Mouse (Mus musculus): ENCODE results near the gene Pcbd1. TPM values are rescaled to one million over a fixed set of nuclear protein-coding genes. Genes with fewer than 3 reads are reported as not detected.
A peak's percentile ranks its signal among the peaks of the same experiment; 100 is the strongest.

Gene Pcbd1
- total and polyA plus RNA-seq, 2 experiments from 2014 or later: 54.1 to 56.1 TPM

DNA sequence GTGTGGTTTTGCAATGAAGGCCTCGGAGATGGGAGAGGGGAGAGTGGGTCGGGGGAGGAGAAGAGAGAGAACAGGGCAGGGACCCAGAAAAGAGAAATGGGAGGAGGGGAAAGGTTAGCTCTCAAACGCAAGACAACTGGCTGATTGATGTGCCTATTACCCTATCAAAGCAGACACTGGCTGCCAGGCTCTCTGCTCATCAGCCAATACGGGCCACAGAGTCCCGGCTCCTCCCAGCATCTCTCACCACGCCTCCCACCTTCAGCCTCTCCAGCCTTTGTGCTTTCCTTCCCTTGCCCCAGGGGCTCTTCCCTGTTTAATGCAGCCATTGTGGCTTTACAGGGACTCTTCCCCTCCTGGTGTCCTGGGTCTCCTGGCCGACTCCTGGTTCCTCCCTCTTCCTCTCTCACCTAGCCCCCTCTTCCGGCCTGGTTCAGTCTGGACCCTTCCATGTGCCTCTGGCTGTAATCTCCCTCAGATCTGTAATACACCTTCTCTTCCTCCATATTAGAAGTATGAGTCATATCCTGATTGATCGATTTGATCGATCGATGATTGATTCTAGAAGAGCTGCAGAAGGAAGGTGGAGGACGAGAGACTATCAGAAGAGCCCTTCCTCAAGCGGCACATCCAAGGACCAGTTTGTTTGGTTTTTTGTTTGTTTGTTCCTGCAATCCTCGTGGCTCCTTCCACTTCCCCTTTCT lies 8.8 kb upstream of the Pcbd1 start:
- peak overlapping the region; percentile 36 for H3K4me2 ChIP-seq (ENCODE audit: low read depth, low read length)
- no peak overlapping the region for H3K9ac ChIP-seq (replicated peaks; ENCODE audit: low read depth, low read length)
- TF ChIP-seq CTCF (IDR thresholded peaks at IDR 0.05; ENCODE audit: low read depth) (no peak), EP300 (IDR thresholded peaks at IDR 0.05; ENCODE audit: low read depth) (no peak)
- H3K36me3 ChIP-seq (replicated peaks; ENCODE audit: control insufficient read depth, insufficient read depth, low read length): no peaks in the 10 kb centered on the region
- 41% methylated on average over 14 of the region's 14 CpGs for WGBS
- peaks cover 9% of the 10 kb centered on the region for H3K4me1 ChIP-seq (ENCODE audit: control insufficient read depth, insufficient read depth)
- no peak overlapping the region for H3K27ac ChIP-seq (ENCODE audit: low read depth)
- no peaks in the 10 kb centered on the region for H3K27me3 ChIP-seq (ENCODE audit: control insufficient read depth, insufficient read depth, low read length)
- no peaks in the 10 kb centered on the region for H3K9me3 ChIP-seq (replicated peaks; ENCODE audit: control insufficient read depth, low read length)
- no peak overlapping the region for H3K4me3 ChIP-seq (ENCODE audit: low read depth, low read length)
- ATAC-seq (ENCODE audit: insufficient read depth, low read depth) (peak; percentile 87), DNase-seq (ENCODE audit: low spot score) (peak; percentile 54)

DNA sequence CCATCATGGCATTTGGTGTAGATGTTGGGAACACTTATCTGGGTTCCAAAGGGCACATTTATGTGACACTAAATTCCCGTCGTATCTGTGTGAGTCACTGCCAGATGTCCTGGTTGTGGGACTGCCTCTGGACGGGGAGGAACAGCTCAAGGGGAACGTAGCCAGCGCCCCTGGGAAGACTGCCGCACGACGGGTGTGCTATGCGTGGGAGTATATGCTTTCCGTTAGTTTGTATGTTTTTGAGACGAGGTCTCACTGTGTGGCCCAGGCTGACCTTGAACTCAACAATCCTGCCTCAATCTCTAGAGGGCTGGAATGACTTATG lies 8.2 kb upstream of the Pcbd1 start:
- 46% methylated on average over 11 of the region's 11 CpGs for WGBS
- H3K9ac ChIP-seq (replicated peaks; ENCODE audit: low read depth, low read length): no peak overlapping the region
- no peaks in the 10 kb centered on the region for H3K36me3 ChIP-seq (replicated peaks; ENCODE audit: control insufficient read depth, insufficient read depth, low read length)
- DNase-seq (ENCODE audit: low spot score) (no peak), ATAC-seq (ENCODE audit: insufficient read depth, low read depth) (peak; percentile 57; the same call in 1 of the 2 replicates)
- no peaks in the 10 kb centered on the region for H3K27me3 ChIP-seq (ENCODE audit: control insufficient read depth, insufficient read depth, low read length)
- peak overlapping the region; percentile 36; the same call in 1 of the 2 replicates for H3K4me2 ChIP-seq (ENCODE audit: low read depth, low read length)
- no peaks in the 10 kb centered on the region for H3K9me3 ChIP-seq (replicated peaks; ENCODE audit: control insufficient read depth, low read length)
- peaks cover 9% of the 10 kb centered on the region for H3K4me1 ChIP-seq (ENCODE audit: control insufficient read depth, insufficient read depth)
- H3K4me3 ChIP-seq (ENCODE audit: low read depth, low read length): no peak overlapping the region
- TF ChIP-seq EP300 (IDR thresholded peaks at IDR 0.05; ENCODE audit: low read depth) (no peak), CTCF (IDR thresholded peaks at IDR 0.05; ENCODE audit: low read depth) (no peak)
- H3K27ac ChIP-seq (ENCODE audit: low read depth): no peak overlapping the region

DNA sequence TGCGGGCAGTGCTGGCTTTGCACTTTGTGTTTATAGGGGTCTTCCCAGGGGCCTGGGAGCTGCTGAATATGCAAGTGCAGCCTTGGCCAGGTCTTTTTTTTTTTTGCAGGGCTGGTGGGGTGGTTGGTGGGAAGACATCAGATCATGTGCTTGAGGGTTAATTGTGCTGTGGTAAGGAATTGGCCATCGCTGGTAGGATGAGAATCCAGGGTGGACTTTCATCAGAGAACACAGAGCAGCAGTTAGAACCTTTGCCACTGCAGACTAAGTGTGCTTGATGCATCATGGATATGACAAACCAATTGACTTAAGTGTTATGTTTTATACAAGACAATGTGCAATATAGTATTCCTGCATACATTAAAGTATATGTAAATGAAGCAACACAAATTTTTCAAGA lies 3.8 kb upstream of the Pcbd1 start:
- H3K27me3 ChIP-seq (ENCODE audit: control insufficient read depth, insufficient read depth, low read length): no peaks in the 10 kb centered on the region
- no peak overlapping the region for H3K9ac ChIP-seq (replicated peaks; ENCODE audit: low read depth, low read length)
- DNase-seq (ENCODE audit: low spot score) (no peak), ATAC-seq (ENCODE audit: insufficient read depth, low read depth) (no peak)
- H3K4me1 ChIP-seq (ENCODE audit: control insufficient read depth, insufficient read depth): peaks cover 8% of the 10 kb centered on the region
- no peak overlapping the region for H3K27ac ChIP-seq (ENCODE audit: low read depth)
- H3K4me2 ChIP-seq (ENCODE audit: low read depth, low read length): no peak overlapping the region
- WGBS: 86% methylated on average over 2 of the region's 2 CpGs
- no peaks in the 10 kb centered on the region for H3K36me3 ChIP-seq (replicated peaks; ENCODE audit: control insufficient read depth, insufficient read depth, low read length)
- TF ChIP-seq EP300 (IDR thresholded peaks at IDR 0.05; ENCODE audit: low read depth) (no peak), CTCF (IDR thresholded peaks at IDR 0.05; ENCODE audit: low read depth) (no peak)
- no peak overlapping the region for H3K4me3 ChIP-seq (ENCODE audit: low read depth, low read length)
- no peaks in the 10 kb centered on the region for H3K9me3 ChIP-seq (replicated peaks; ENCODE audit: control insufficient read depth, low read length)

DNA sequence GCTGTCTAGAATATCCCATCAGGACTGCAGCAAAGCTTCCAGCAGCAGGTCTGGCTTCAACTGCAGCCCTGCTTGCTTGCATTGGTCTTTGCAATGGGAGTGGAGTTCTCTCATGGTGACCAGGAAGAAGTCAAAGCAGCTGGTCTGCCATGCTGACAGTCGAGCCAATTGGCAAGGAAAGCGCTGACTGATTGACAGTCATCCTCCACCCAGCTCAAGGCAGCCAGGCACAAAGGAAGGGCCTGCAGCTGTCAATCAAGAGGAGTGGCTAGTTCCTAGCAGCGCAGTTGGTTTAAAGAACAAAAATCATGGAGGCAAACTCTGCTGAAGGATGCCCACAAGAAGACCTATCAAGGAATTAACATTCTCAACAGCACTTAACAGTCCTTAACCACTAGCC lies 2.6 kb upstream of the Pcbd1 start:
- Histone ChIP-seq H3K4me3 (ENCODE audit: low read depth, low read length) (no peak overlapping the region), H3K9ac (replicated peaks; ENCODE audit: low read depth, low read length) (no peak overlapping the region), H3K4me1 (ENCODE audit: control insufficient read depth, insufficient read depth) (no peaks in the 10 kb centered on the region; the same call in 1 of the 2 replicates), H3K4me2 (ENCODE audit: low read depth, low read length) (no peak overlapping the region), H3K27me3 (ENCODE audit: control insufficient read depth, insufficient read depth, low read length) (no peaks in the 10 kb centered on the region), H3K27ac (ENCODE audit: low read depth) (no peak overlapping the region), H3K9me3 (replicated peaks; ENCODE audit: control insufficient read depth, low read length) (no peaks in the 10 kb centered on the region), H3K36me3 (replicated peaks; ENCODE audit: control insufficient read depth, insufficient read depth, low read length) (no peaks in the 10 kb centered on the region)
- TF ChIP-seq CTCF (IDR thresholded peaks at IDR 0.05; ENCODE audit: low read depth) (no peak), EP300 (IDR thresholded peaks at IDR 0.05; ENCODE audit: low read depth) (no peak)
- 41% methylated on average over 3 of the region's 3 CpGs for WGBS
- ATAC-seq (ENCODE audit: insufficient read depth, low read depth) (no peak), DNase-seq (ENCODE audit: low spot score) (no peak)

DNA sequence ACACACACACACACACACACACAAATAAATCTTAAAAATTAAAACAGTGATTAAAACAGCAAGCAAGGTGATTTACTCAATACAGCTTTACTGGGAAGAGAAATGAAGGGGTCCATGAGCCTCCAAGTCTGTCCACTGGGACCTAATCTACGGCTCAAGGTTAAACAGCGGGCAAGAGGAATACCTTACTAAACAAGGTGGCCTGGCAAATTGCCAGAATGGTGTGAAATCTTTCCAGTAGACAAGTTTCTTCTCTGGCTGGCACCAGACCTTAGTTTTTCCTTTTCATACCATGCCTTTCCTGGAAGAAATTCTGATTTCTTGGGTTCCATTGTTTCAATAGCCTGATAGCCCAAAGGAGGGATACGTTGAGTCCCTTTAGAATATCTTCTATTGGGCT lies 663 bp upstream of the Pcbd1 start:
- H3K4me1 ChIP-seq (ENCODE audit: control insufficient read depth, insufficient read depth): no peaks in the 10 kb centered on the region; the same call in 1 of the 2 replicates
- H3K27ac ChIP-seq (ENCODE audit: low read depth): no peak overlapping the region
- TF ChIP-seq CTCF (IDR thresholded peaks at IDR 0.05; ENCODE audit: low read depth) (no peak), EP300 (IDR thresholded peaks at IDR 0.05; ENCODE audit: low read depth) (no peak)
- DNase-seq (ENCODE audit: low spot score) (peak; percentile 27), ATAC-seq (ENCODE audit: insufficient read depth, low read depth) (no peak)
- H3K4me3 ChIP-seq (ENCODE audit: low read depth, low read length): no peak overlapping the region
- WGBS: 66% methylated on average over 3 of the region's 3 CpGs
- H3K9ac ChIP-seq (replicated peaks; ENCODE audit: low read depth, low read length): no peak overlapping the region
- no peaks in the 10 kb centered on the region for H3K36me3 ChIP-seq (replicated peaks; ENCODE audit: control insufficient read depth, insufficient read depth, low read length)
- H3K9me3 ChIP-seq (replicated peaks; ENCODE audit: control insufficient read depth, low read length): no peaks in the 10 kb centered on the region
- no peak overlapping the region for H3K4me2 ChIP-seq (ENCODE audit: low read depth, low read length)
- H3K27me3 ChIP-seq (ENCODE audit: control insufficient read depth, insufficient read depth, low read length): no peaks in the 10 kb centered on the region

DNA sequence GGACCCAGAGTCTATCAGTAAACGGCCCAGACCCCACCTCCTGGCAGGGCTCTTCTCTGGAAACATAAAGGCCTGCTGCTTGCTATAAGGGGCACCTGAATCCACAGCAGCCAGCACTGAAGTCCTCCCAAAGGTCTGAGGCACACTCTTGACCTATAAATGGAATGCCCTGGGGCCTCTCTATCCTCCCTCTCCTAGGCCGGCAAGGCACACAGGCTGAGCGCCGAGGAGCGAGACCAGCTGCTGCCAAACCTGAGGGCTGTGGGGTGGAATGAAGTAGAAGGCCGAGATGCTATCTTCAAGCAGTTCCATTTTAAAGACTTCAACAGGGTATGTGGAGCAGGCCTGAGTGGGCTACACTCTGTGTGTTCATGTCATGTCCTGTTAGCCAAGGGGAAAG lies 2.7 kb downstream of the Pcbd1 start:
- no peak overlapping the region for H3K4me2 ChIP-seq (ENCODE audit: low read depth, low read length)
- no peak overlapping the region for H3K9ac ChIP-seq (replicated peaks; ENCODE audit: low read depth, low read length)
- TF ChIP-seq CTCF (IDR thresholded peaks at IDR 0.05; ENCODE audit: low read depth) (no peak), EP300 (IDR thresholded peaks at IDR 0.05; ENCODE audit: low read depth) (no peak)
- H3K9me3 ChIP-seq (replicated peaks; ENCODE audit: control insufficient read depth, low read length): no peaks in the 10 kb centered on the region
- no peak for ATAC-seq (ENCODE audit: insufficient read depth, low read depth)
- H3K4me3 ChIP-seq (ENCODE audit: low read depth, low read length): no peak overlapping the region
- H3K36me3 ChIP-seq (replicated peaks; ENCODE audit: control insufficient read depth, insufficient read depth, low read length): no peaks in the 10 kb centered on the region
- no peak for DNase-seq (ENCODE audit: low spot score)
- no peak overlapping the region for H3K27ac ChIP-seq (ENCODE audit: low read depth)
- H3K27me3 ChIP-seq (ENCODE audit: control insufficient read depth, insufficient read depth, low read length): no peaks in the 10 kb centered on the region
- H3K4me1 ChIP-seq (ENCODE audit: control insufficient read depth, insufficient read depth): no peaks in the 10 kb centered on the region; the same call in 1 of the 2 replicates
- 57% methylated on average over 6 of the region's 6 CpGs for WGBS
